Mouse (Mus musculus) small intestine, adult 2 months (tissue): Measurements from ENCODE around the gene Fto.

ENCODE experiments used
- CTCF ChIP-seq: fragments of 200-500 bp; IDR thresholded peaks from 2 replicates; pipeline ENCODE4 v1.5.1; 2012; ENCODE audit warnings: low read depth, mild to moderate bottlenecking, control low read depth, inconsistent platforms, low read length, moderate library complexity, mixed read lengths; ENCODE audit not compliant: insufficient replicate concordance, insufficient read length; ENCODE audit errors: extremely low read depth
- POLR2A ChIP-seq: fragments of 200-500 bp; IDR thresholded peaks from 2 replicates; pipeline ENCODE4 v1.6.1; 2012; ENCODE audit warnings: low read depth, mild to moderate bottlenecking, control low read depth, inconsistent platforms, low read length, moderate library complexity

DNA sequence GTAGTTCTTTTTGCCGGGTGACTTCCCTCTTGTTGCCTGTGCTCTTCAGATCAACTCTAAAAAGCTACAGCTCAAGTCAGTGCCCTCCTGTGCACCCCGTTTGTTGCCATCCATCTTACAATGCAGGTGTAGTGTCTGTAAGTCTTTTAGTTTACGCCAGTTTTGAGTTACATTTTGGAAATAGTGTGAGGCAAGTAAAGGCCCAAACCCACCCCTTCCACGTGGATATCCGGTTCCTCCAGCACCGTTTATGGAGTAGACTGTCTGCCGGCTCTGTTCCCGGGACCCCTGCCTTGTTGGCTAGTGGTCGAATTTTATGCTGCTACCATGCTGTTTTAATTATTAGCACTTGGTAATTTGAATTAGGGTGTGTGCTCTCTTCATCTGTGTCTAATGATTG, 46.2 kb downstream of the Fto start:
- TF ChIP-seq POLR2A (no peak), CTCF (no peak)
